Mouse (Mus musculus) embryonic facial prominence, embryonic 13.5 days (tissue): ENCODE data around the gene Tph1. TPM values are rescaled to one million over a fixed set of nuclear protein-coding genes. Genes with fewer than 3 reads are reported as not detected.
A peak's percentile ranks its signal among the peaks of the same experiment; 100 is the strongest.
"Not testable (repeated sequence)": the region's sequence is repeated elsewhere in the genome, so short reads cannot be mapped to it uniquely, and the experiment has no call there.

ENCODE experiments used
- ATAC-seq: fragments of 200-750 bp; cut with Nextera tagmentation; 2 replicates; pipeline ENCODE4 v1.8.0; 2017; ENCODE audit warnings: low read depth; ENCODE audit not compliant: insufficient number of reproducible peaks, insufficient read depth, low FRiP score, low TSS enrichment
- H3K27ac ChIP-seq: fragments of 300-500 bp; sonication (generic); 2 replicates; pipeline ENCODE4 v1.5.1; 2015; ENCODE audit warnings: moderate library complexity, mild to moderate bottlenecking, inconsistent platforms
- H3K27me3 ChIP-seq: fragments of 300-500 bp; sonication (generic); 2 replicates; pipeline ENCODE4 v1.6.1; 2015; ENCODE audit warnings: mild to moderate bottlenecking, inconsistent platforms
- H3K36me3 ChIP-seq: fragments of 300-500 bp; sonication (generic); 2 replicates; pipeline ENCODE4 v1.6.1; 2015; ENCODE audit warnings: mild to moderate bottlenecking, inconsistent platforms
- H3K4me1 ChIP-seq: fragments of 300-500 bp; sonication (generic); 2 replicates; pipeline ENCODE4 v1.6.1; 2015; ENCODE audit warnings: inconsistent platforms
- H3K4me2 ChIP-seq: fragments of 300-500 bp; sonication (generic); 2 replicates; pipeline ENCODE4 v1.6.1; 2015; ENCODE audit warnings: moderate library complexity, mild to moderate bottlenecking, inconsistent platforms
- H3K4me3 ChIP-seq: fragments of 300-500 bp; sonication (generic); 2 replicates; pipeline ENCODE4 v1.5.1; 2015; ENCODE audit warnings: mild to moderate bottlenecking, inconsistent platforms
- H3K9ac ChIP-seq: fragments of 300-500 bp; sonication (generic); 2 replicates; pipeline ENCODE4 v1.6.1; 2015; ENCODE audit warnings: mild to moderate bottlenecking, inconsistent platforms
- H3K9me3 ChIP-seq: fragments of 300-500 bp; sonication (generic); 2 replicates; pipeline ENCODE4 v1.6.1; 2016; ENCODE audit warnings: inconsistent platforms
- WGBS: fragments of 180-500 bp; shearing (Covaris S2); methylation state at CpG from one replicate; pipeline ENCODE4 v1.1.7; 2015; ENCODE audit warnings: mixed read lengths; 5-methylcytosine and 5-hydroxymethylcytosine counted together
- polyA plus RNA-seq: library from polyadenylated mRNA; unstranded; fragments of >200 nt; fragmentation: Nextera tagmentation; extraction: Ambion mirVana; gene quantifications from 2 replicates; pipeline ENCODE4 v1.2.1, GENCODE M21; 2015

The Tph1 gene
- polyA plus RNA-seq, 1 experiment from 2014 or later, result 0.25 TPM

GRCm38 (mm10) chr7:46680732-46681131 is 8.4 kb upstream of the Tph1 start:
- Histone ChIP-seq H3K4me3 (no peak overlapping the region), H3K4me1 (no peaks in the 10 kb centered on the region), H3K27me3 (no peaks in the 10 kb centered on the region), H3K4me2 (no peak overlapping the region), H3K9ac (no peak overlapping the region), H3K9me3 (no peaks in the 10 kb centered on the region), H3K36me3 (no peaks in the 10 kb centered on the region), H3K27ac (no peak overlapping the region)
- no peak for ATAC-seq

GRCm38 (mm10) chr7:46679044-46679443 is 6.7 kb upstream of the Tph1 start:
- not testable (repeated sequence) for H3K27me3 ChIP-seq, H3K27ac ChIP-seq, H3K9me3 ChIP-seq, H3K9ac ChIP-seq, H3K36me3 ChIP-seq, H3K4me2 ChIP-seq, ATAC-seq, H3K4me3 ChIP-seq, H3K4me1 ChIP-seq
- WGBS, result 76% methylated on average over 7 of the region's 7 CpGs

- ATAC-seq, result no peak
- 88% methylated on average over 3 of the region's 3 CpGs for WGBS
Observed at GRCm38 (mm10) chr7:46678417-46678816, 6.1 kb upstream of the Tph1 start.

GRCm38 (mm10) chr7:46676808-46677360 is 4.5 kb upstream of the Tph1 start:
- ATAC-seq, result no peak
- Histone ChIP-seq H3K4me2 (no peak overlapping the region), H3K27ac (no peak overlapping the region), H3K9me3 (no peaks in the 10 kb centered on the region), H3K4me3 (no peak overlapping the region), H3K36me3 (no peaks in the 10 kb centered on the region), H3K4me1 (peaks cover 5% of the 10 kb centered on the region), H3K9ac (no peak overlapping the region), H3K27me3 (no peaks in the 10 kb centered on the region)
- WGBS, result 64% methylated on average over 5 of the region's 5 CpGs

More at GRCm38 (mm10) chr7:46678417-46678816, 6.1 kb upstream of the Tph1 start:
- Histone ChIP-seq H3K4me3 (no peak overlapping the region), H3K4me2 (no peak overlapping the region), H3K9me3 (no peaks in the 10 kb centered on the region), H3K27me3 (no peaks in the 10 kb centered on the region), H3K4me1 (no peaks in the 10 kb centered on the region), H3K9ac (no peak overlapping the region), H3K36me3 (no peaks in the 10 kb centered on the region), H3K27ac (no peak overlapping the region)

- 79% methylated on average over 8 of the region's 8 CpGs for WGBS
- H3K9me3 ChIP-seq, result no peaks in the 10 kb centered on the region
- no peak overlapping the region for H3K4me3 ChIP-seq
- no peak for ATAC-seq
- peaks cover 8% of the 10 kb centered on the region for H3K4me1 ChIP-seq
- no peak overlapping the region for H3K4me2 ChIP-seq
- no peaks in the 10 kb centered on the region for H3K36me3 ChIP-seq
- no peaks in the 10 kb centered on the region for H3K27me3 ChIP-seq
- H3K9ac ChIP-seq, result no peak overlapping the region
- H3K27ac ChIP-seq, result no peak overlapping the region
Observed at GRCm38 (mm10) chr7:46675886-46676285, 3.5 kb upstream of the Tph1 start.

- H3K4me2 ChIP-seq, result no peak overlapping the region
- peaks cover 8% of the 10 kb centered on the region for H3K4me1 ChIP-seq
- 88% methylated on average over 7 of the region's 7 CpGs for WGBS
Observed at GRCm38 (mm10) chr7:46675061-46675460, 2.7 kb upstream of the Tph1 start.

GRCm38 (mm10) chr7:46667256-46667655 is 5.1 kb downstream of the Tph1 start:
- H3K4me1 ChIP-seq, result peaks cover 10% of the 10 kb centered on the region
- under 1% methylated on average over 21 of the region's 21 CpGs for WGBS
- ATAC-seq, result no peak
- H3K4me2 ChIP-seq, result peak overlapping the region; percentile 49
- H3K36me3 ChIP-seq, result no peaks in the 10 kb centered on the region
- H3K4me3 ChIP-seq, result peak overlapping the region; percentile 9; the same call in 1 of the 2 replicates
- H3K9me3 ChIP-seq, result no peaks in the 10 kb centered on the region
- peaks cover 27% of the 10 kb centered on the region for H3K27me3 ChIP-seq
- peak overlapping the region; percentile 27; the same call in 1 of the 2 replicates for H3K9ac ChIP-seq
- H3K27ac ChIP-seq, result no peak overlapping the region

More at GRCm38 (mm10) chr7:46675061-46675460, 2.7 kb upstream of the Tph1 start:
- ATAC-seq, result no peak
- no peaks in the 10 kb centered on the region for H3K27me3 ChIP-seq
- H3K4me3 ChIP-seq, result no peak overlapping the region
- H3K27ac ChIP-seq, result no peak overlapping the region
- H3K9me3 ChIP-seq, result no peaks in the 10 kb centered on the region
- no peaks in the 10 kb centered on the region for H3K36me3 ChIP-seq
- no peak overlapping the region for H3K9ac ChIP-seq

- 36% methylated on average over 9 of the region's 9 CpGs for WGBS
- H3K9ac ChIP-seq, result no peak overlapping the region
- H3K9me3 ChIP-seq, result no peaks in the 10 kb centered on the region
- peaks cover 30% of the 10 kb centered on the region for H3K27me3 ChIP-seq
- no peak overlapping the region for H3K27ac ChIP-seq
- no peak for ATAC-seq
- H3K36me3 ChIP-seq, result no peaks in the 10 kb centered on the region
- H3K4me2 ChIP-seq, result no peak overlapping the region
- H3K4me3 ChIP-seq, result no peak overlapping the region
- H3K4me1 ChIP-seq, result peaks cover 4% of the 10 kb centered on the region; the same call in 1 of the 2 replicates
Observed at GRCm38 (mm10) chr7:46665236-46665635, 7.1 kb downstream of the Tph1 start.

GRCm38 (mm10) chr7:46661591-46662090 is 10.7 kb downstream of the Tph1 start:
- no peaks in the 10 kb centered on the region for H3K9me3 ChIP-seq
- no peak for ATAC-seq
- H3K9ac ChIP-seq, result no peak overlapping the region
- no peak overlapping the region for H3K4me3 ChIP-seq
- H3K4me1 ChIP-seq, result no peaks in the 10 kb centered on the region
- H3K4me2 ChIP-seq, result no peak overlapping the region
- no peaks in the 10 kb centered on the region for H3K36me3 ChIP-seq
- no peak overlapping the region for H3K27ac ChIP-seq
- peaks cover 23% of the 10 kb centered on the region for H3K27me3 ChIP-seq
- 44% methylated on average over 18 of the region's 18 CpGs for WGBS

GRCm38 (mm10) chr7:46652279-46652678 is 20.1 kb downstream of the Tph1 start:
- H3K4me1 ChIP-seq, result no peaks in the 10 kb centered on the region
- H3K36me3 ChIP-seq, result no peaks in the 10 kb centered on the region
- H3K9me3 ChIP-seq, result no peaks in the 10 kb centered on the region
- no peaks in the 10 kb centered on the region for H3K27me3 ChIP-seq
- no peak for ATAC-seq
- H3K4me3 ChIP-seq, result no peak overlapping the region
- H3K27ac ChIP-seq, result no peak overlapping the region
- WGBS, result 43% methylated on average over 2 of the region's 2 CpGs
- H3K9ac ChIP-seq, result no peak overlapping the region
- H3K4me2 ChIP-seq, result no peak overlapping the region

GRCm38 (mm10) chr7:46650231-46650630 is 22.1 kb downstream of the Tph1 start:
- not testable (repeated sequence) for H3K4me3 ChIP-seq
- WGBS, result 47% methylated on average over 5 of the region's 5 CpGs

GRCm38 (mm10) chr7:46648431-46649140 is 23.8 kb downstream of the Tph1 start:
- H3K27me3 ChIP-seq, result no peaks in the 10 kb centered on the region
- H3K9ac ChIP-seq, result no peak overlapping the region
- 68% methylated on average over 4 of the region's 4 CpGs for WGBS
- no peak overlapping the region for H3K4me3 ChIP-seq
- H3K36me3 ChIP-seq, result no peaks in the 10 kb centered on the region
- ATAC-seq, result no peak
- H3K27ac ChIP-seq, result no peak overlapping the region
- 0 out of 2 replicates have a peak, but pooled peaks cover 4% of the 10 kb centered on the region for H3K4me1 ChIP-seq
- no peaks in the 10 kb centered on the region for H3K9me3 ChIP-seq
- no peak overlapping the region for H3K4me2 ChIP-seq

More at GRCm38 (mm10) chr7:46650231-46650630, 22.1 kb downstream of the Tph1 start:
- H3K27ac ChIP-seq, H3K4me1 ChIP-seq, H3K9me3 ChIP-seq, H3K9ac ChIP-seq, H3K36me3 ChIP-seq, H3K4me2 ChIP-seq, H3K27me3 ChIP-seq, ATAC-seq: not testable (repeated sequence)
